Mouse (Mus musculus) liver, adult 2 months (tissue): ENCODE measurements around the gene Alkbh3. TPM values are rescaled to one million over a fixed set of nuclear protein-coding genes. Genes with fewer than 3 reads are reported as not detected.

ENCODE experiments used
- DNase-seq: peaks from one replicate; pipeline ENCODE4 v3.0.0-alpha.2; 2011; ENCODE audit warnings: low read depth, low spot score; ENCODE audit errors: extremely low read depth
- H3K27ac ChIP-seq: fragments of 200-500 bp; replicated peaks from 2 replicates; pipeline ENCODE4 v1.5.1; 2012; ENCODE audit warnings: low read depth, mild to moderate bottlenecking, control low read depth, inconsistent platforms, low read length; ENCODE audit not compliant: insufficient read depth
- H3K27me3 ChIP-seq: fragments of 200-500 bp; 2 replicates; pipeline ENCODE4 v1.6.1; 2012; ENCODE audit warnings: mild to moderate bottlenecking, moderate library complexity, low read length, inconsistent platforms; ENCODE audit not compliant: control insufficient read depth, insufficient read depth
- H3K36me3 ChIP-seq: fragments of 200-500 bp; 2 replicates; pipeline ENCODE4 v1.6.1; 2012; ENCODE audit warnings: low read length, inconsistent platforms; ENCODE audit not compliant: control insufficient read depth, insufficient read depth
- H3K4me1 ChIP-seq: fragments of 200-500 bp; 2 replicates; pipeline ENCODE4 v1.6.1; 2011; ENCODE audit warnings: low read length; ENCODE audit not compliant: control insufficient read depth, insufficient read depth
- H3K4me3 ChIP-seq: fragments of 200-500 bp; 2 replicates; pipeline ENCODE4 v1.5.1; 2011; ENCODE audit warnings: low read depth, mild to moderate bottlenecking, control low read depth, low read length, moderate library complexity; ENCODE audit not compliant: insufficient read depth
- H3K79me2 ChIP-seq: fragments of 200-500 bp; 2 replicates; pipeline ENCODE4 v1.6.1; 2012; ENCODE audit warnings: inconsistent platforms, mild to moderate bottlenecking, low read length, moderate library complexity; ENCODE audit not compliant: control insufficient read depth, insufficient read depth
- H3K9ac ChIP-seq: fragments of 200-500 bp; 2 replicates; pipeline ENCODE4 v1.6.1; 2012; ENCODE audit warnings: low read depth, mild to moderate bottlenecking, control low read depth, inconsistent platforms, low read length
- CTCF ChIP-seq: fragments of 200-500 bp; IDR thresholded peaks from 2 replicates; pipeline ENCODE4 v1.5.1; 2011; ENCODE audit warnings: low read depth, low read length, control low read depth
- POLR2A ChIP-seq: fragments of 200-500 bp; IDR thresholded peaks from 2 replicates; pipeline ENCODE4 v1.6.1; 2011; ENCODE audit warnings: low read length, control low read depth; ENCODE audit not compliant: insufficient read depth; ENCODE audit errors: extremely low read depth
- WGBS: fragments of 180-500 bp; shearing (Covaris S2); methylation state at CpG from one replicate; pipeline ENCODE4 v1.1.7; 2018; 5-methylcytosine and 5-hydroxymethylcytosine counted together
- polyA plus RNA-seq: library from polyadenylated mRNA; depleted of rRNA; stranded (reverse); fragments of >200 nt; gene quantifications from 2 replicates; pipeline ENCODE4 v1.2.3, GENCODE M21; 2012
- total RNA-seq: library from RNA; depleted of rRNA; stranded (reverse); fragments of >200 nt; gene quantifications from 2 replicates; pipeline ENCODE4 v1.2.3, GENCODE M21; 2014

The Alkbh3 gene
- total and polyA plus RNA-seq, 2 experiments = 24.9 to 33.6 TPM

DNA sequence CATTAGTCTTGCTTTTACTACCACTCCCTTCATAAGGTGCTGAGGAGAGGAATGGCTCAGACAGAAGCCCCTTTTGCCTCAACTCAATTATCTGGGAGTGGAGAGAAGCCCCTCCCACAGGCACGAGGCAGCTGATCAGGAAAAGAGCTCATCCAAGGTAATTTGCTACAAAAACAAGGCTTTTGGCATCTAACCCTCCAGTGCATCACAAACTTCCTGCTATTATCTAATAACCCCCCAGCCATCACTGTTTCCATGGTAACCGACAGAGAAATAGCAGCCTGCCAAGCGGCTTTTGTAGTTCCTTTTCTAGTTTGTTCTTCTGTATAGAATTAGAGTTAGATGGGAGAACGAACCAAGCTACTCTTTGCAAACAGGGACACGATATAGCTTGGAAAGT lies 18.3 kb downstream of the Alkbh3 start:
- H3K4me1 ChIP-seq = no peaks in the 10 kb centered on the region; the same call in 1 of the 2 replicates
- 68% methylated on average over 5 of the region's 5 CpGs for WGBS
- H3K36me3 ChIP-seq = peaks cover 60% of the 10 kb centered on the region
- peak; percentile 26 for DNase-seq
- no peak for TF ChIP-seq CTCF
- no peak for TF ChIP-seq POLR2A
- H3K9ac ChIP-seq = no peak overlapping the region
- H3K79me2 ChIP-seq = no peaks in the 10 kb centered on the region
- no peak overlapping the region for H3K4me3 ChIP-seq
- no peak overlapping the region; the same call in 1 of the 2 replicates for H3K27ac ChIP-seq
- H3K27me3 ChIP-seq = no peaks in the 10 kb centered on the region

DNA sequence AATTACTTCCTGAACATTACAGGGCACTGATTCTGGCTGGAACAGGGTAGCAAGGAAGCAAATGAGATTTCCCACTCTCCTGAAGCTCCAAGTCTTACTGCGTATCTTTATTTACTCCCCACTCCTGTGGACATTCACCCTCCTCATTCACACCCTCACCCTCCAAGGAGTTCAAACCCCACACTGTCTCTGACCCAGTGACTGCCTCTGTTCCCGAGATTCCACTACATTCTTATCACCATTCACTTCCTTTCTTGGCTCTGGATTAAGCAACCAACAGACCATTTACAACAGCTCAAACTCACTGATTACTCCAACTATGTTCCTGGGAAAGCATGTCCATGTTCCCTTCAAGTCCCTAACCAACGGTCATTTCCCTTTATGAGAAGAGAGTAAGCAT lies 19.3 kb downstream of the Alkbh3 start:
- no peaks in the 10 kb centered on the region for H3K27me3 ChIP-seq
- no peak overlapping the region for H3K9ac ChIP-seq
- 0 out of 2 replicates have a peak overlapping the region, but pooled peaks have one; percentile 32 for H3K27ac ChIP-seq
- 64% methylated on average over 3 of the region's 3 CpGs for WGBS
- peaks cover 59% of the 10 kb centered on the region for H3K36me3 ChIP-seq
- no peaks in the 10 kb centered on the region for H3K79me2 ChIP-seq
- H3K4me1 ChIP-seq = no peaks in the 10 kb centered on the region; the same call in 1 of the 2 replicates
- TF ChIP-seq CTCF = no peak
- no peak for TF ChIP-seq POLR2A
- DNase-seq = peak; percentile 35
- no peak overlapping the region for H3K4me3 ChIP-seq

DNA sequence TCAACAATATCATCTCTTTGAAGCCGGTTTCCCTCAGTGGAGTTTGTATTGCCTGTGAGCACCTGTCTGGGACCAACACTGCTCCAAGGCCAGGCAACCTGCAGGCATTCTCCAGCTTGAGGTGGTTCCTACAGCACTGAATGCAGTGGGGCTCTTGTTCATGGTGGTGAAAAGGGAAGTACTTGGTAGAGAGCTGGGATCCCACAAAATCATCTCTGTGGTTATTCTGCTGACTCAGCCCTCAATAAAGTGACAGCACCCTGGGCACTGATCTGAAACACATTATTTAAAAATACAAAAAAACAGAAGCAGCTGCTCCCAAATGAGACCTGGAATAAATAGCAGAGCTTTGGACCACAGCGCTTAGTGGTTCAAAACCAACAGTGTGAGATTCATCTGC lies 22.2 kb downstream of the Alkbh3 start:
- no peaks in the 10 kb centered on the region; the same call in 1 of the 2 replicates for H3K4me1 ChIP-seq
- H3K27me3 ChIP-seq = no peaks in the 10 kb centered on the region
- no peak overlapping the region for H3K27ac ChIP-seq
- TF ChIP-seq POLR2A (no peak), CTCF (no peak)
- DNase-seq = no peak
- H3K4me3 ChIP-seq = no peak overlapping the region
- peaks cover 38% of the 10 kb centered on the region; the same call in 1 of the 2 replicates for H3K36me3 ChIP-seq
- WGBS = 85% methylated on average over 2 of the region's 2 CpGs
- H3K79me2 ChIP-seq = no peaks in the 10 kb centered on the region
- H3K9ac ChIP-seq = no peak overlapping the region

DNA sequence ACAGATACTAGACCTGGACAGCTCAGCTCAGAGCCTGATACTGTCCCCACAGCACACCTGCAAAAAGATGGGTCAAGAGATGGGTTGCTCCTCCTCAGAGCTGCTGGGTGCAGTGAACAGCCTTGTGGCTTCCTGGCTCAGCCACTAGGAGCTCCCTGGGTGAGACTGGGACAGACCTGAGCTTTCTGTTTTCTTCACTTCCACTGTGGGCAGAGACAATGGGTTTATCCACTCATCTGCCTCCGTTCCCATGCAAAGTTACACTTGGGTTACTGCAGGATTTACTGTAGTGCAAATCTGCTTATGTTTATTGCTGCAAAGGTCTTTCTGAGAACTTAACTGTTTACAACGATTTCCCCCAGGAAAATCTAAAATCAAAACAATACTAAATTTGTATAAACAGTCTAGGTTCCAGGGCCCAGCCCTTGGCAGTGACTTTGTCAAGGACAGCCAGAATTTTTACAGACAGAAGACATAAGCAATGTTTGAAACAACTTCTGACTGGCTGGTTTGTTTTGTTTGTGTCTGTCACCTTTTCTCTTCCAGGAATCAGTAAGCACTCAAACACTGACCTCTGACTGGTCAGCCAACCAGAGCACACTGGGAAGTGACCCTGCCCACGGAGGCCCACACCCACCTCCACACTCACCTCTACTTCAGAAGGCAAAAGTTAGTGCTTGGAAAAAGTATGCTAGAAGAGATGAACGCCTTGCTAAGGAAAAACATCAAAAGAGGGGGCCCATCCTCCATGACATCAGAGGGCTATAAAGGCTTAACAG lies 28.0 kb downstream of the Alkbh3 start:
- no peak for TF ChIP-seq POLR2A
- TF ChIP-seq CTCF = no peak
- Histone ChIP-seq H3K36me3 (peaks cover 34% of the 10 kb centered on the region), H3K4me1 (peaks cover 3% of the 10 kb centered on the region; the same call in 1 of the 2 replicates), H3K79me2 (no peaks in the 10 kb centered on the region), H3K9ac (no peak overlapping the region), H3K27ac (no peak overlapping the region), H3K4me3 (no peak overlapping the region), H3K27me3 (no peaks in the 10 kb centered on the region)
- 45% methylated on average over 4 of the region's 4 CpGs for WGBS
- DNase-seq = no peak

DNA sequence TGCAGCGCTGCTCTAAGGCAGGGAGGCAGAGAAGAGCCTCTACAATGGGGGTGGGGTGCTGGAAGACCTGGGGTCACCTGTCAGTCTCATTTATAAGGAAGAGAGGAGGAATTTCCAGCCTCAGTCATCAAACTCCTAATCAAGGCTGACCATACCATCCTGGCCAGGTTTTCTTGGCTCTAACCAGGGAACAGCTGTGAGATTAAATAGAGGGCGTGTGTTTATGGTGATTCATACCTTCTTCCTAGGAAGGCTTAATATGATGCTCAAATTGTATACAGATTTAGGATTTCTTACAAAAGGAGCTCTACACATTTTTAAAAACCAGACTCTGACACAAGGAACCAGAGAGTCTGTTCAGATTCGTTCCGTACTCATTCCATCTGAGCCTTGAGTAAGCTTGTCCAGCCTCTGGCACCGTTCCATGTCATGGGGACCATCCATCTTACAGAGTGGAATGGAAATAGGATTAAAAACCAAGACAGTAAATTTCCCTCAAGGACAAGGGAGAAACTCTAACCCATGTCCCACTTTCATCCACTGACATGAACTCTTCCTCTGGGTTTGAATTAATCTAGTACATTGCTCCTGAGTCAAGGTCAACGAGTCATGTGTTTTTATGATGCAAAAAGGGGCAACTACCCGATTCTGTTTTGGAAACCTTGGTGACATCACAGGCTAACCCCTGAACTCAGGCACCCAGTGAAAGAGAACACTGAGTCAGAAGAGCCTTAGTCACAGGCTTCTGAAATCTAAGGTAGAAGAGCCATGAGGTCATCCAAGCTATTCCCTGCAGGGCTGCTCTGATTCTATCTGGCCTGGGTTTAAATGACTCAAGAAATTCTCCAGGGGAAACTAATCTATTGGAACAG lies 31.1 kb downstream of the Alkbh3 start:
- H3K4me1 ChIP-seq = peaks cover 8% of the 10 kb centered on the region; the same call in 1 of the 2 replicates

More for the DNA sequence above, 31.1 kb downstream of the Alkbh3 start:
- H3K36me3 ChIP-seq = peaks cover 23% of the 10 kb centered on the region
- TF ChIP-seq POLR2A = no peak
- TF ChIP-seq CTCF = no peak
- H3K27me3 ChIP-seq = no peaks in the 10 kb centered on the region
- no peak overlapping the region for H3K27ac ChIP-seq
- no peak for DNase-seq
- H3K9ac ChIP-seq = no peak overlapping the region
- no peak overlapping the region for H3K4me3 ChIP-seq
- WGBS = 80% methylated on average over 7 of the region's 7 CpGs
- no peaks in the 10 kb centered on the region for H3K79me2 ChIP-seq
